Mouse (Mus musculus) megakaryocyte, embryonic 14.5 days (primary cell): Measurements from ENCODE around the gene Ahcyl1.

Source experiments
- FLI1 ChIP-seq: IDR thresholded peaks from 2 replicates; pipeline ENCODE4 v1.6.1; 2012; ENCODE audit warnings: low read length, inconsistent platforms, mixed read lengths
- GATA1 ChIP-seq: IDR thresholded peaks from 3 replicates; pipeline ENCODE4 v1.6.1; 2012; ENCODE audit warnings: mixed read lengths, low read length, inconsistent platforms, borderline replicate concordance

- no peak for TF ChIP-seq GATA1
- TF ChIP-seq FLI1: no peak
Measured at GRCm38 (mm10) chr3:107683587-107683986, 12.8 kb downstream of the Ahcyl1 start.
